Mouse (Mus musculus) midbrain, postnatal 0 days (tissue): ENCODE results near the gene Mfsd11. TPM values are rescaled to one million over a fixed set of nuclear protein-coding genes. Genes with fewer than 3 reads are reported as not detected.

Source experiments
- ATAC-seq: fragments of 200-750 bp; cut with Nextera tagmentation; 2 replicates; pipeline ENCODE4 v1.8.0; 2017; ENCODE audit warnings: moderate number of reproducible peaks, mild to moderate bottlenecking, moderate TSS enrichment, moderate library complexity; ENCODE audit not compliant: low FRiP score
- DNase-seq: peaks from one replicate; pipeline ENCODE4 v3.0.0-alpha.2; 2015; ENCODE audit warnings: low spot score
- H3K27ac ChIP-seq: fragments of 300-500 bp; sonication (generic); 2 replicates; pipeline ENCODE4 v1.5.1; 2014; ENCODE audit warnings: low read depth, mild to moderate bottlenecking, low read length, mixed read lengths
- H3K27me3 ChIP-seq: fragments of 300-500 bp; sonication (generic); 2 replicates; pipeline ENCODE4 v1.6.1; 2014; ENCODE audit warnings: low read length, control low read depth, mixed read lengths; ENCODE audit not compliant: insufficient read depth
- H3K36me3 ChIP-seq: fragments of 300-500 bp; sonication (generic); 2 replicates; pipeline ENCODE4 v1.6.1; 2014; ENCODE audit warnings: low read length, control low read depth, mixed read lengths; ENCODE audit not compliant: insufficient read depth
- H3K4me1 ChIP-seq: fragments of 300-500 bp; sonication (generic); 2 replicates; pipeline ENCODE4 v1.6.1; 2014; ENCODE audit warnings: mild to moderate bottlenecking, control low read depth, antibody characterized with exemption, low read length, mixed read lengths; ENCODE audit not compliant: insufficient read depth
- H3K4me2 ChIP-seq: fragments of 300-500 bp; sonication (generic); 2 replicates; pipeline ENCODE4 v1.6.1; 2014; ENCODE audit warnings: low read depth, mild to moderate bottlenecking, low read length, mixed read lengths; ENCODE audit not compliant: poor library complexity, severe bottlenecking
- H3K4me3 ChIP-seq: fragments of 300-500 bp; sonication (generic); 2 replicates; pipeline ENCODE4 v1.5.1; 2014; ENCODE audit warnings: low read depth, mild to moderate bottlenecking, low read length, moderate library complexity
- H3K9ac ChIP-seq: fragments of 300-500 bp; sonication (generic); replicated peaks from 2 replicates; pipeline ENCODE4 v1.6.1; 2014; ENCODE audit warnings: mild to moderate bottlenecking, low read length, moderate library complexity, mixed read lengths; ENCODE audit not compliant: poor library complexity, severe bottlenecking
- H3K9me3 ChIP-seq: fragments of 300-500 bp; sonication (generic); 2 replicates; pipeline ENCODE4 v1.6.1; 2016; ENCODE audit warnings: low read length, control low read depth
- CTCF ChIP-seq: IDR thresholded peaks from 2 replicates; pipeline ENCODE4 v1.5.1; 2016; ENCODE audit warnings: antibody characterized with exemption, mild to moderate bottlenecking
- WGBS: fragments of 180-500 bp; shearing (Covaris S2); extraction: QIAGEN DNeasy Blood & Tissue Kit; methylation state at CpG from one replicate; pipeline ENCODE4 v1.1.7; 2014; 5-methylcytosine and 5-hydroxymethylcytosine counted together
- polyA plus RNA-seq: library from polyadenylated mRNA; unstranded; fragments of >200 nt; fragmentation: Nextera tagmentation; extraction: Ambion mirVana; gene quantifications from 2 replicates; pipeline ENCODE4 v1.2.1, GENCODE M21; 2015
- total RNA-seq: library from RNA; depleted of rRNA; stranded (reverse); fragments of >200 nt; gene quantifications from 2 replicates; pipeline ENCODE4 v1.2.3, GENCODE M21; 2014

The Mfsd11 gene
- total and polyA plus RNA-seq, 2 experiments from 2014 or later = 36.0 to 64.1 TPM

DNA sequence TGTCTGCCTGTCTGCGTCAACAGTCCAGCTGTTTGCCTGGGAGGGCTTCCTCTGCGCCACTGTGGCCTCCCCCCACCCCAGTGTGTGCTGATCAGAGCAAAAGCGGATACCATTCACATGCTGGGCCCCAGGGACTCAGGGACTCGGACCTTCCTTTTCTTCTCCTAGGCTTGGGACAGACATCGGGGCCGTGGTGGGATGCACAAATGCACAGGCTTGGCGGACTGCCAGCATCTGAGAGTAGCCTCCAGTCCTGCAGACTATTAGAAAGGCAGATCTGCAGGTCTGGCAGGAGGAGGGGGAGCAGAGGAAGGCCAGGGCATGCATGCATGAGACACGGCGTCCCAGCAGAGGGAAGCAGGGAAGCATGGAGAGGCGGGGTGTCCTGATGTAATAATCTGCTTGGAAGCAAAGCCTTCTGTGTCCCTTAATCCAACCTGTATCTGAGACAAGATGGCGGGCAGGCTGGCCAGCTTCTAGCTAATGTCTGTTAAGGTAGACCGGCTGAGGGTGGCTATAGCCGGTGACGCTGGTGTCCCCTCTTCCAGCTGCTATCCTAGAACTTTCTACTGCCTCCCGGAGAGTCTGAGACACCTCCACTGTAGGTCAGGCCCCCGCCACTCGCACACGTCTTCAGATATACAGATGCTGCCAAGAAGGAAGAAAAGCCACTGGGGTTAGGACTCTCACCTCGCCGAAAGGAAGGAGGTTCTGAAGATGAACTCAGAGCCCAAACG, 39.3 kb upstream of the Mfsd11 start:
- peak; percentile 36; the same call in 1 of the 2 replicates for TF ChIP-seq CTCF
- peak overlapping the region; percentile 77 for H3K27ac ChIP-seq
- H3K9ac ChIP-seq = 0 out of 2 replicates have a peak overlapping the region, but pooled peaks have one; percentile 24
- H3K9me3 ChIP-seq = no peaks in the 10 kb centered on the region
- peaks cover 22% of the 10 kb centered on the region for H3K4me1 ChIP-seq
- no peak overlapping the region for H3K4me3 ChIP-seq
- no peak for ATAC-seq
- H3K36me3 ChIP-seq = no peaks in the 10 kb centered on the region
- no peaks in the 10 kb centered on the region for H3K27me3 ChIP-seq
- DNase-seq = peak; percentile 79
- 32% methylated on average over 21 of the region's 21 CpGs for WGBS
- no peak overlapping the region for H3K4me2 ChIP-seq

DNA sequence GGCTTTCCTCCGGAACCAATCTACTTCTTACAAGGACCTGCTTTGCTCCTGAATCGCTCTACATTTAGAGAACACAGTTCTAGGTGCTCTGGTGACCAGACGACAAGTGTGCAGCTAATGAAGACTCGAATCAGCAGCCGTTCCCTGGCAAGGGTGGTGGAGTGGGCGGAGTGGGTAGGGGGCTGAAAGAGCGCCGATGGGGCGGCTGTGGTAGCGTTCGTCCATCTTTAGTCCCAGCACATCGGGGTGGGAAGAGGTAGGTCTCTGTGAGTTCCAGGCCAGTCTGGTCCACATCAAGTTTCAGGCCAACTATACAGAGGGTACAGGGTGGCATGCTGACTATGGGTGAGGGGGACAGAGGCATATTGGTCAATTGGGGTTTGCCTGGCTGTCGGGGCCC, 38.6 kb upstream of the Mfsd11 start:
- peak overlapping the region; percentile 77; the same call in 1 of the 2 replicates for H3K27ac ChIP-seq
- 57% methylated on average over 13 of the region's 13 CpGs for WGBS
- ATAC-seq = no peak

DNA sequence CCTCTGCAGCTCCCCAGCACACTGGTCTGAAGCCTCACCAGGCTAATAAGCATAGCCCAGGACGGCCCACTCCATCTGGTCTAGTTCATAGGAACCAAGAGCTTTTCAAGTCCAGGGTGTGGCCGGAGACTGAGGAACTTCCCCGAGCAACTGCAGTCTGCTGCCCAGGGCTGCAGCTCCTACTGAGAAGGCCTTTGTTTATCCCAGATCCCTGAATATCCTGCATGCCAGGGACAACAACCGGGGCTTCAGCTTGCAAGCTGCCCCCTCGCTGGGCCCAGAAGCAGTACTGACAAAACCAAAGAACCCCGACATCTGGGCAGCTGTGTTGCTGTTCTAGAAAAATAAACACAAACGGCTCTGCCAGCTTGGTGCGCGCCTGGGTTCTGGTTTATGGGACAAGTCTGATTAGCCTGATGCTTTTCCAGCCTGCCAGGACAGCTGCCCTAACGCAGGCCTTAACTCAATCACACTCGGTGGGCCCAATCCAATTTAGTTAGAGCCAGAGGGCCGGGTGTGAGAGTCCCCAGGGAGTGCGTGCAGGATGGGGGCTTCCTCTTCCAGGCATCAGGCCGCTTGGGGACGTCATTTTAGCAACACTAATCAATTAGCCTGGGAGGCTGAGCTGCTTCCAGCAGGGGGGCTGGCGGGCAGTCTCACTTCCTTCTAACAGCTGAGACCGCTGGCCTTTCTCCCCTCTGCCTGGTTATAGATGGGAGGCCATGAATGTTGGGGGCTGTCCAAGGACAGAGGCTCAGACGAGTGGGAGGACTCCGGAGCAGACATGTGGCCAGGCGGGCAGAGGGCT, 38.0 kb upstream of the Mfsd11 start:
- Histone ChIP-seq H3K4me1 (peaks cover 22% of the 10 kb centered on the region), H3K27me3 (no peaks in the 10 kb centered on the region), H3K4me3 (no peak overlapping the region), H3K9me3 (no peaks in the 10 kb centered on the region), H3K4me2 (no peak overlapping the region), H3K36me3 (no peaks in the 10 kb centered on the region), H3K9ac (no peak overlapping the region), H3K27ac (peak overlapping the region; percentile 77)
- ATAC-seq (no peak), DNase-seq (peak; percentile 83)
- WGBS = 6% methylated on average over 20 of the region's 20 CpGs
- peak; percentile 14 for TF ChIP-seq CTCF

More for the DNA sequence above, 38.6 kb upstream of the Mfsd11 start:
- peaks cover 22% of the 10 kb centered on the region for H3K4me1 ChIP-seq
- no peak overlapping the region for H3K9ac ChIP-seq
- no peaks in the 10 kb centered on the region for H3K36me3 ChIP-seq
- H3K4me2 ChIP-seq = no peak overlapping the region
- DNase-seq = no peak
- H3K4me3 ChIP-seq = no peak overlapping the region
- no peak for TF ChIP-seq CTCF
- no peaks in the 10 kb centered on the region for H3K9me3 ChIP-seq
- no peaks in the 10 kb centered on the region for H3K27me3 ChIP-seq

DNA sequence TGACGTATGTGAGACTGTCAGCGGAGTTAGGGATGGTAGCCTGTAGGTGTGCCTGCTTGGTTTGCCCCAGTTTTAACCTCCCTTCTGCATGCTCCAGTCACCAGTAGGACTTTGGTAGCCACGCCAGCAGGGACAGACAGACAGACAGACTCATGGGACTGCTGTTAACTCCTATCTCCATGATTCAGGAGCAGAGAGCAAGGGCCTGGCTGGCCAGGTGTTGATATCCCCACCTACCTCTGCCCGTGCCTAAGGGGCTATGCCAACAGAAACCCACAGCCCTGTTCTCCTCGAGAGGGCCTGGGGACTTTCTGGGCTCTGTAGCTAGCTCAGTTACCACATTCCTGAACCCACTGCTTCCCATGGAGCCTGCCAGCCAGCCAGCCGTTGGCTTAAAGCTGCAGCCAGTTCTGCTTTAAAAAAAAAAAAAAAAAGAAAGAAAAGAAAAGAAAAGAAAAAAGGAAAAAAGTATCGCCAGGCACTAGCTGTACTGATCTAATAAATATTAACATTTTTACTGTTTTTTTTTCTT, 37.3 kb upstream of the Mfsd11 start:
- WGBS = 18% methylated on average over 7 of the region's 7 CpGs
- no peak for DNase-seq

DNA sequence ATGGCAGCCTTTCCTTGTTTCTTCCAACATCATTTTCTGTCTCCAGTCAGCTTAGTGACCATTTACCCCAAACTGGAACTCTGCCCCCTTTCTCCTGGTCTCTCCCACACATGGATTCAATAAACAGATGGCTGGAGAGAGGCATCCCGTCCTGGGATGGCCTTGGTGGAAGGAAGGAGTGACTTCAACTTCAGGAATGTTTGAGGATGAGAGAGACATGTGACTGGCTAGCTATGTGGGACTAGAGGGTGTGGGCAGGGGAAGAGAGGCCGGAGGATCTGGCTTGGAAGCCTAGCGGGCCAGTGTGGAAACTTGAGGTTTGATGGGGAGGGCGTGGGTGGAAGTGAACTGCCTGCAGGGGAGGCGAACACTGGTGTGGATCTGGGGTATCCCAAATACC, 35.5 kb upstream of the Mfsd11 start:
- H3K27me3 ChIP-seq = no peaks in the 10 kb centered on the region
- H3K9me3 ChIP-seq = no peaks in the 10 kb centered on the region
- no peak overlapping the region for H3K4me3 ChIP-seq
- H3K4me2 ChIP-seq = no peak overlapping the region
- H3K4me1 ChIP-seq = peaks cover 12% of the 10 kb centered on the region
- ATAC-seq (no peak), DNase-seq (no peak)
- H3K36me3 ChIP-seq = no peaks in the 10 kb centered on the region
- H3K9ac ChIP-seq = no peak overlapping the region
- WGBS = 91% methylated on average over 5 of the region's 5 CpGs
- no peak overlapping the region for H3K27ac ChIP-seq
- TF ChIP-seq CTCF = no peak

More for the DNA sequence above, 37.3 kb upstream of the Mfsd11 start:
- no peaks in the 10 kb centered on the region for H3K27me3 ChIP-seq
- no peak for ATAC-seq
- no peak for TF ChIP-seq CTCF
- no peaks in the 10 kb centered on the region for H3K9me3 ChIP-seq
- peak overlapping the region; percentile 52 for H3K27ac ChIP-seq
- H3K9ac ChIP-seq = no peak overlapping the region
- H3K4me1 ChIP-seq = peaks cover 22% of the 10 kb centered on the region
- H3K36me3 ChIP-seq = no peaks in the 10 kb centered on the region
- H3K4me2 ChIP-seq = no peak overlapping the region
- H3K4me3 ChIP-seq = no peak overlapping the region
